Comparison of ENCODE assay signal across 24 mouse cellular contexts in the genomic region with DNA sequence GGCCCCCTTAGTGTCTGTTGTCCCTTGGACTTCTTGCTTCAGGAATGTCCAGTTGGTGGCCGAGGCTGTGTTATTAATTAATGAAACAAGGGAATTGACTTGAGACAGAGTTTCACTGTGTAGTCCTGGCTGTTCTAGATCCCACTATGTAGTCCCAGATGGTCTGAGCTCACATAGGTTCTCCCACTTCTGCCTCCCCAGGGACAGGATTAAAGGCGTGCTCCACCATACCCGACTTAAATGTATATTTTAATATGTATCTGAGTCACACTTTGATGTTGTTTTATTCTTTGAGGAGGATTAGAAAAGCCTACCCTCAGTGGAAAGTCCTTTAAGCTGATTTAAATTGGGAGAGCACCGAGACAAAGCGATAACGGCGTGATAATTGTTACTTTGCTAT. TPM values are rescaled to one million over a fixed set of nuclear protein-coding genes. Genes with fewer than 3 reads are reported as not detected.
DNase-seq lines count a peak whose midpoint lies in the region; ATAC-seq and TF ChIP-seq lines count a peak whose summit lies in the region.
"Had no signal": no experiment of that assay in that cellular context is flagged by ENCODE, and none has a peak within 500 bp of the region (broad histone marks: within the 10 kb centered on the region; RNA-seq: fewer than 3 reads in every experiment).

No protein-coding gene starts in this region.

- H3K9me3 ChIP-seq in forebrain, embryonic 15.5 days = no peaks in the 10 kb centered on the region
- 0 out of 2 replicates have a peak, but pooled peaks cover 4% of the 10 kb centered on the region for H3K9me3 ChIP-seq in forebrain, postnatal 0 days (ENCODE audit: low read length)
- no peaks in the 10 kb centered on the region for H3K9me3 ChIP-seq in midbrain, embryonic 14.5 days (ENCODE audit: control insufficient read depth, low read length)
- no peaks in the 10 kb centered on the region for H3K9me3 ChIP-seq in midbrain, embryonic 15.5 days
- H3K9me3 ChIP-seq: embryonic facial prominence, embryonic 10.5 days; heart, embryonic 10.5 days; hindbrain, embryonic 12.5 days had no signal

- no peak overlapping the region for H3K9ac ChIP-seq in forebrain, embryonic 15.5 days (replicated peaks)
- no peak overlapping the region for H3K9ac ChIP-seq in forebrain, postnatal 0 days
- H3K9ac ChIP-seq in midbrain, embryonic 14.5 days (replicated peaks; ENCODE audit: low read length) = no peak overlapping the region
- no peak overlapping the region for H3K9ac ChIP-seq in midbrain, embryonic 15.5 days
- H3K9ac ChIP-seq: hindbrain, embryonic 12.5 days had no signal

- peaks cover 46% of the 10 kb centered on the region for H3K4me1 ChIP-seq in forebrain, embryonic 15.5 days
- H3K4me1 ChIP-seq in forebrain, postnatal 0 days (ENCODE audit: insufficient read depth) = peaks cover 15% of the 10 kb centered on the region; the same call in 1 of the 2 replicates
- peaks cover 12% of the 10 kb centered on the region for H3K4me1 ChIP-seq in midbrain, embryonic 14.5 days (ENCODE audit: control insufficient read depth, insufficient read depth, low read length)
- H3K4me1 ChIP-seq in midbrain, embryonic 15.5 days = peaks cover 22% of the 10 kb centered on the region

- DNase-seq in forebrain, postnatal 0 days = no peak
- no peak for DNase-seq in layer of hippocampus, adult 2 months (ENCODE audit: low spot score in 2 of 2)
- DNase-seq in layer of hippocampus, postnatal 36 days = no peak
- no peak for DNase-seq in midbrain, embryonic 14.5 days
- DNase-seq in gastrocnemius, postnatal 10 days = no peak
- DNase-seq: adrenal gland, postnatal 14 days; heart, adult 18-20 months; heart, postnatal 10 days; heart, postnatal 4 days had no signal

- H3K27ac ChIP-seq in forebrain, embryonic 15.5 days (replicated peaks) = peak overlapping the region; percentile 39; the same call in 1 of the 2 replicates
- H3K27ac ChIP-seq in forebrain, postnatal 0 days (ENCODE audit: low read depth, low read length) = no peak overlapping the region
- H3K27ac ChIP-seq in layer of hippocampus, adult 2 months = peak overlapping the region; percentile 69; the same call in 1 of the 2 replicates
- H3K27ac ChIP-seq in midbrain, embryonic 14.5 days (replicated peaks; ENCODE audit: low read depth, low read length) = 0 out of 2 replicates have a peak overlapping the region, but pooled peaks have one; percentile 20
- no peak overlapping the region for H3K27ac ChIP-seq in midbrain, embryonic 15.5 days
- H3K27ac ChIP-seq: embryonic facial prominence, embryonic 10.5 days; heart, embryonic 10.5 days; hindbrain, embryonic 12.5 days; hindbrain, postnatal 0 days had no signal

- 40% methylated on average over 7 of the region's 7 CpGs for WGBS in forebrain, embryonic 15.5 days
- WGBS in forebrain, postnatal 0 days = 35% methylated on average over 7 of the region's 7 CpGs
- WGBS in midbrain, embryonic 14.5 days = 33% methylated on average over 7 of the region's 7 CpGs
- WGBS in midbrain, embryonic 15.5 days = 36% methylated on average over 7 of the region's 7 CpGs

- H3K36me3 ChIP-seq in forebrain, embryonic 15.5 days = no peaks in the 10 kb centered on the region
- no peaks in the 10 kb centered on the region for H3K36me3 ChIP-seq in forebrain, postnatal 0 days (ENCODE audit: insufficient read depth)
- no peaks in the 10 kb centered on the region for H3K36me3 ChIP-seq in midbrain, embryonic 14.5 days (ENCODE audit: control insufficient read depth, insufficient read depth, low read length)
- no peaks in the 10 kb centered on the region for H3K36me3 ChIP-seq in midbrain, embryonic 15.5 days (replicated peaks)
- H3K36me3 ChIP-seq: embryonic facial prominence, embryonic 10.5 days; heart, embryonic 10.5 days; hindbrain, embryonic 12.5 days had no signal

- ATAC-seq in forebrain, embryonic 15.5 days (replicated peaks) = no peak
- no peak for ATAC-seq in forebrain, postnatal 0 days
- no peak for ATAC-seq in midbrain, embryonic 14.5 days (ENCODE audit: low FRiP score, low TSS enrichment)
- no peak for ATAC-seq in midbrain, embryonic 15.5 days (replicated peaks)
- ATAC-seq: activated CD4-positive, CD25-positive, alpha-beta regulatory T cell, adult 4 months; hindbrain, postnatal 0 days; Patski had no signal

- no peak overlapping the region for H3K4me3 ChIP-seq in forebrain, embryonic 15.5 days
- H3K4me3 ChIP-seq in forebrain, postnatal 0 days (ENCODE audit: low read depth, low read length) = no peak overlapping the region
- H3K4me3 ChIP-seq in layer of hippocampus, adult 2 months = no peak overlapping the region
- no peak overlapping the region for H3K4me3 ChIP-seq in midbrain, embryonic 14.5 days (replicated peaks; ENCODE audit: low read depth, low read length)
- H3K4me3 ChIP-seq in midbrain, embryonic 15.5 days = no peak overlapping the region
- H3K4me3 ChIP-seq: embryonic facial prominence, embryonic 10.5 days; heart, embryonic 10.5 days; hindbrain, embryonic 12.5 days had no signal

- H3K4me2 ChIP-seq in forebrain, embryonic 15.5 days (replicated peaks) = no peak overlapping the region
- no peak overlapping the region for H3K4me2 ChIP-seq in forebrain, postnatal 0 days (ENCODE audit: low read depth)
- H3K4me2 ChIP-seq in midbrain, embryonic 14.5 days (ENCODE audit: low read length) = no peak overlapping the region
- H3K4me2 ChIP-seq in midbrain, embryonic 15.5 days = no peak overlapping the region
- H3K4me2 ChIP-seq: hindbrain, embryonic 12.5 days had no signal

- no peaks in the 10 kb centered on the region for H3K27me3 ChIP-seq in forebrain, embryonic 15.5 days
- H3K27me3 ChIP-seq in forebrain, postnatal 0 days (ENCODE audit: insufficient read depth, low read length) = no peaks in the 10 kb centered on the region
- H3K27me3 ChIP-seq in midbrain, embryonic 14.5 days (ENCODE audit: control insufficient read depth, insufficient read depth, low read length) = no peaks in the 10 kb centered on the region
- H3K27me3 ChIP-seq in midbrain, embryonic 15.5 days (replicated peaks) = no peaks in the 10 kb centered on the region
- H3K27me3 ChIP-seq: CH12.LX; hindbrain, embryonic 12.5 days; Patski had no signal

- no peak for TF ChIP-seq CTCF in forebrain, postnatal 0 days (IDR thresholded peaks at IDR 0.05; ENCODE audit: low read depth)
- TF ChIP-seq CTCF in layer of hippocampus, adult 2 months (conservative IDR thresholded peaks at IDR 0.05) = no peak

RNA-seq across cellular contexts. Expression of gene Pacsin1, which starts 21.0 kb away (rescaled TPM):
- 31.9 and 32.1 TPM in 2 replicates for polyA plus RNA-seq in forebrain, embryonic 15.5 days (2015; fragmentation: Nextera tagmentation; extraction: Ambion mirVana)
- 29.3 and 38.7 TPM in 2 replicates for total RNA-seq in forebrain, postnatal 0 days (2014; rRNA removed)
- polyA plus RNA-seq in forebrain, postnatal 0 days (2015; fragmentation: Nextera tagmentation; extraction: Ambion mirVana) = 42.5 and 62.5 TPM in 2 replicates
- total RNA-seq in layer of hippocampus, adult 2 months (2021) = 100 to 1,000 TPM; 321 to 335 TPM
- 100 to 1,000 TPM; 310 to 319 TPM for total RNA-seq in layer of hippocampus, postnatal 36 days (2021)
- 33.0 and 42.1 TPM in 2 replicates for polyA plus RNA-seq in midbrain, embryonic 14.5 days (2014; fragmentation: Nextera tagmentation; extraction: Ambion mirVana)
- 55.5 and 55.7 TPM in 2 replicates for polyA plus RNA-seq in midbrain, embryonic 15.5 days (2015; fragmentation: Nextera tagmentation; extraction: Ambion mirVana)
- 1 to 10 TPM in 1 of 2 experiments, under 1 TPM in 1; 0.33 to 1.8 TPM for total RNA-seq in gastrocnemius, postnatal 10 days (2021)

RNA-seq across cellular contexts. Expression of gene Rps10, which starts 39.8 kb away (rescaled TPM):
- polyA plus RNA-seq in forebrain, embryonic 15.5 days (2015; fragmentation: Nextera tagmentation; extraction: Ambion mirVana) = 578 and 580 TPM in 2 replicates
- 1,348 and 1,517 TPM in 2 replicates for total RNA-seq in forebrain, postnatal 0 days (2014; rRNA removed)
- polyA plus RNA-seq in forebrain, postnatal 0 days (2015; fragmentation: Nextera tagmentation; extraction: Ambion mirVana) = 502 and 620 TPM in 2 replicates
- total RNA-seq in layer of hippocampus, adult 2 months (2021) = 100 to 1,000 TPM; 495 to 504 TPM
- total RNA-seq in layer of hippocampus, postnatal 36 days (2021) = 100 to 1,000 TPM; 444 to 462 TPM
- 563 and 615 TPM in 2 replicates for polyA plus RNA-seq in midbrain, embryonic 14.5 days (2014; fragmentation: Nextera tagmentation; extraction: Ambion mirVana)
- polyA plus RNA-seq in midbrain, embryonic 15.5 days (2015; fragmentation: Nextera tagmentation; extraction: Ambion mirVana) = 417 and 421 TPM in 2 replicates
- 100 to 1,000 TPM; 708 to 712 TPM for total RNA-seq in gastrocnemius, postnatal 10 days (2021)

RNA-seq across cellular contexts. Expression of gene RPS10-NUDT3, which starts 41.2 kb away (rescaled TPM):
- not detected in 2 replicates for polyA plus RNA-seq in forebrain, embryonic 15.5 days (2015; fragmentation: Nextera tagmentation; extraction: Ambion mirVana)
- total RNA-seq in forebrain, postnatal 0 days (2014; rRNA removed) = not detected in 2 replicates
- not detected in 2 replicates for polyA plus RNA-seq in forebrain, postnatal 0 days (2015; fragmentation: Nextera tagmentation; extraction: Ambion mirVana)
- not detected for total RNA-seq in layer of hippocampus, adult 2 months (2021)
- not detected for total RNA-seq in layer of hippocampus, postnatal 36 days (2021)
- not detected in 2 replicates for polyA plus RNA-seq in midbrain, embryonic 14.5 days (2014; fragmentation: Nextera tagmentation; extraction: Ambion mirVana)
- polyA plus RNA-seq in midbrain, embryonic 15.5 days (2015; fragmentation: Nextera tagmentation; extraction: Ambion mirVana) = not detected in 2 replicates
- total RNA-seq in gastrocnemius, postnatal 10 days (2021) = not detected
- total RNA-seq: adrenal gland, adult 18-20 months; adrenal gland, postnatal 14 days; CH12.LX; gastrocnemius, postnatal 4 days; heart, postnatal 4 days; hindbrain, postnatal 0 days had no signal
- polyA plus RNA-seq: activated CD4-positive, CD25-positive, alpha-beta regulatory T cell, adult 4 months; embryonic facial prominence, embryonic 10.5 days; embryonic facial prominence, embryonic 14.5 days; heart, embryonic 10.5 days; heart, embryonic 14.5 days; hindbrain, embryonic 12.5 days; hindbrain, postnatal 0 days; intestine, embryonic 14.5 days had no signal

RNA-seq across cellular contexts. Expression of gene Spdef, which starts 52.5 kb away (rescaled TPM):
- 0.49 and 0.51 TPM in 2 replicates for polyA plus RNA-seq in forebrain, embryonic 15.5 days (2015; fragmentation: Nextera tagmentation; extraction: Ambion mirVana)
- total RNA-seq in forebrain, postnatal 0 days (2014; rRNA removed) = 2.3 and 3.5 TPM in 2 replicates
- polyA plus RNA-seq in forebrain, postnatal 0 days (2015; fragmentation: Nextera tagmentation; extraction: Ambion mirVana) = 1.5 and 2.3 TPM in 2 replicates
- total RNA-seq in layer of hippocampus, adult 2 months (2021) = under 1 TPM; 0.59 to 0.61 TPM
- under 1 TPM in 1 of 2 experiments, not detected in 1; 0.90 TPM for total RNA-seq in layer of hippocampus, postnatal 36 days (2021)
- 1.5 and 2.7 TPM in 2 replicates for polyA plus RNA-seq in midbrain, embryonic 14.5 days (2014; fragmentation: Nextera tagmentation; extraction: Ambion mirVana)
- polyA plus RNA-seq in midbrain, embryonic 15.5 days (2015; fragmentation: Nextera tagmentation; extraction: Ambion mirVana) = 1.6 and 1.8 TPM in 2 replicates
- under 1 TPM; 0.26 to 0.43 TPM for total RNA-seq in gastrocnemius, postnatal 10 days (2021)
- total RNA-seq: adrenal gland, postnatal 14 days; CH12.LX; gastrocnemius, adult 8-10 months had no signal
- polyA plus RNA-seq: Patski had no signal

RNA-seq across cellular contexts. Expression of gene Nudt3, which starts 53.0 kb away (rescaled TPM):
- polyA plus RNA-seq in forebrain, embryonic 15.5 days (2015; fragmentation: Nextera tagmentation; extraction: Ambion mirVana) = 273 and 295 TPM in 2 replicates
- 324 and 329 TPM in 2 replicates for total RNA-seq in forebrain, postnatal 0 days (2014; rRNA removed)
- 249 TPM in 2 replicates for polyA plus RNA-seq in forebrain, postnatal 0 days (2015; fragmentation: Nextera tagmentation; extraction: Ambion mirVana)
- 100 to 1,000 TPM; 462 to 510 TPM for total RNA-seq in layer of hippocampus, adult 2 months (2021)
- 100 to 1,000 TPM; 564 to 566 TPM for total RNA-seq in layer of hippocampus, postnatal 36 days (2021)
- 117 and 224 TPM in 2 replicates for polyA plus RNA-seq in midbrain, embryonic 14.5 days (2014; fragmentation: Nextera tagmentation; extraction: Ambion mirVana)
- polyA plus RNA-seq in midbrain, embryonic 15.5 days (2015; fragmentation: Nextera tagmentation; extraction: Ambion mirVana) = 251 and 274 TPM in 2 replicates
- total RNA-seq in gastrocnemius, postnatal 10 days (2021) = 100 to 1,000 TPM; 267 to 291 TPM

Comparison
In these comparisons a context has a peak if more than half of its experiments do, and no peak if none do; other contexts are left out.
1. H3K27ac ChIP-seq: peak in forebrain, embryonic 15.5 days (single experiment), layer of hippocampus, adult 2 months (single experiment) and midbrain, embryonic 14.5 days (single experiment); none in forebrain, postnatal 0 days (single experiment) and midbrain, embryonic 15.5 days (single experiment).
2. RNA of gene Pacsin1, which starts 21.0 kb away (total RNA-seq): 321 to 335 TPM in layer of hippocampus, adult 2 months, 310 to 319 TPM in layer of hippocampus, postnatal 36 days and 29.3 to 38.7 TPM in forebrain, postnatal 0 days; 0.33 to 1.8 TPM in gastrocnemius, postnatal 10 days; every median in the first group is over 10 times any median in the second.